Mouse (Mus musculus) ES-E14 (cell line): ENCODE measurements around the gene Ccdc8.

ENCODE experiments used
- CHD2 ChIP-seq: IDR thresholded peaks from 2 replicates; pipeline ENCODE4 v1.6.1; 2014; ENCODE audit warnings: mild to moderate bottlenecking, low read depth, low read length, inconsistent platforms
- HCFC1 ChIP-seq: IDR thresholded peaks from 2 replicates; pipeline ENCODE4 v1.6.1; 2012; ENCODE audit warnings: low read length, inconsistent platforms, borderline replicate concordance; ENCODE audit not compliant: insufficient read depth
- MAFK ChIP-seq: IDR thresholded peaks from 2 replicates; pipeline ENCODE4 v1.6.1; 2014; ENCODE audit warnings: mild to moderate bottlenecking, low read depth, low read length, inconsistent platforms; ENCODE audit not compliant: insufficient read depth
- ZC3H11A ChIP-seq: IDR thresholded peaks from 2 replicates; pipeline ENCODE4 v1.6.1; 2012; ENCODE audit warnings: low read depth, mild to moderate bottlenecking, inconsistent platforms, low read length, borderline replicate concordance
- ZNF384 ChIP-seq: IDR thresholded peaks from 2 replicates; pipeline ENCODE4 v1.6.1; 2012; ENCODE audit warnings: low read depth, low read length, inconsistent platforms

DNA sequence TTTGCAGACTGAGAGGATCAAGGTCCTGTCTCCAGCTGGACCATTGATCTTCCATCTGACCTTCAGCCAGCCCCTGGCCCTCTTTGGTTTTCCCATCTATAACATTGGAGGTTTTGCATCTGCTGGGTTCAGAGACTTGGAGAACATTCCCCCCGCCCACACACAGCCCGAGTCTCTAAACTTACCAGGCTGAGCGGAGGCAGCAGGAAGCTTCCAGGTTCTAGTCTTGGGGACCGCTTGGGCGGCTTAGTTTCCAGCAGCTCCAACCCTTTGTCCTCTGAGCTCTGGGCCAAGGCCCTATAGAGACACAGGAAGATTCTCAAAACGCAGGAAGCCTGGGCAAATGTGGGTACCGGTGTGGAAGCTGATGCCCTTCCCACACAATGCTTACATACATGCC is 46.9 kb downstream of the Ccdc8 start:
- TF ChIP-seq HCFC1 = no peak
- no peak for TF ChIP-seq ZC3H11A
- no peak for TF ChIP-seq MAFK
- TF ChIP-seq ZNF384 = no peak
- TF ChIP-seq CHD2 = no peak
